Mouse (Mus musculus) gastrocnemius, adult 8-10 months (tissue): Measurements from ENCODE around the gene Zfp326. TPM values are rescaled to one million over a fixed set of nuclear protein-coding genes. Genes with fewer than 3 reads are reported as not detected.
"Not testable (repeated sequence)": the region's sequence is repeated elsewhere in the genome, so short reads cannot be mapped to it uniquely, and the experiment has no call there.

ENCODE experiments used
- DNase-seq, 2 experiments: peaks; one replicate each; pipeline ENCODE4 v3.0.0; 2022; ENCODE audit warnings: low spot score in 2 of 2
- total RNA-seq, 4 experiments: library from RNA; stranded (reverse); gene quantifications; 2 replicates each; pipeline ENCODE4 v1.2.4; 2022

Gene Zfp326
- total RNA-seq, 4 experiments from 2014 or later = 6.6 to 10.2 (median 8.8) TPM

GRCm38 (mm10) chr5:105865110-105865628, 11.2 kb upstream of the Zfp326 start:
- DNase-seq = not testable (repeated sequence)

GRCm38 (mm10) chr5:105867427-105867826, 8.9 kb upstream of the Zfp326 start:
- DNase-seq = no peak

GRCm38 (mm10) chr5:105867841-105868447, 8.4 kb upstream of the Zfp326 start:
- DNase-seq = no peak

GRCm38 (mm10) chr5:105868593-105868992, 7.8 kb upstream of the Zfp326 start:
- peak; percentile 53 to 54 for DNase-seq

GRCm38 (mm10) chr5:105869739-105870138, 6.6 kb upstream of the Zfp326 start:
- no peak for DNase-seq

- no peak for DNase-seq
Measured at GRCm38 (mm10) chr5:105871140-105871539, 5.2 kb upstream of the Zfp326 start.

GRCm38 (mm10) chr5:105872176-105872575, 4.2 kb upstream of the Zfp326 start:
- no peak for DNase-seq

GRCm38 (mm10) chr5:105872916-105873315, 3.4 kb upstream of the Zfp326 start:
- DNase-seq = no peak

GRCm38 (mm10) chr5:105873774-105874173, 2.6 kb upstream of the Zfp326 start:
- DNase-seq = no peak

- no peak for DNase-seq
Measured at GRCm38 (mm10) chr5:105874476-105874875, 1.9 kb upstream of the Zfp326 start.

GRCm38 (mm10) chr5:105876925-105877774, 785 bp downstream of the Zfp326 start:
- no peak for DNase-seq

- DNase-seq = no peak
Measured at GRCm38 (mm10) chr5:105887317-105887716, 11.0 kb downstream of the Zfp326 start.

GRCm38 (mm10) chr5:105898161-105898560, 21.8 kb downstream of the Zfp326 start:
- no peak for DNase-seq

- no peak for DNase-seq
Measured at GRCm38 (mm10) chr5:105909209-105909608, 32.8 kb downstream of the Zfp326 start.

- DNase-seq = no peak
Measured at GRCm38 (mm10) chr5:105909671-105910070, 33.3 kb downstream of the Zfp326 start.

GRCm38 (mm10) chr5:105911498-105911897, 35.1 kb downstream of the Zfp326 start:
- no peak for DNase-seq

GRCm38 (mm10) chr5:105917398-105917797, 41.0 kb downstream of the Zfp326 start:
- DNase-seq = no peak

- no peak for DNase-seq
Measured at GRCm38 (mm10) chr5:105918289-105918688, 41.9 kb downstream of the Zfp326 start.

- no peak for DNase-seq
Measured at GRCm38 (mm10) chr5:105922818-105923487, 46.6 kb downstream of the Zfp326 start.

GRCm38 (mm10) chr5:105924347-105924746, 48.0 kb downstream of the Zfp326 start:
- DNase-seq = no peak

GRCm38 (mm10) chr5:105925568-105926255, 49.3 kb downstream of the Zfp326 start:
- DNase-seq = no peak
